Mouse (Mus musculus): ENCODE results near the gene Vmn1r170. TPM values are rescaled to one million over a fixed set of nuclear protein-coding genes. Genes with fewer than 3 reads are reported as not detected.
"Not testable (repeated sequence)": the region's sequence is repeated elsewhere in the genome, so short reads cannot be mapped to it uniquely, and the experiment has no call there.

Gene Vmn1r170
- total RNA-seq (2014; rRNA removed) (not detected in 2 replicates), polyA plus RNA-seq (2015; fragmentation: Nextera tagmentation; extraction: Ambion mirVana) (not detected in 2 replicates)

DNA sequence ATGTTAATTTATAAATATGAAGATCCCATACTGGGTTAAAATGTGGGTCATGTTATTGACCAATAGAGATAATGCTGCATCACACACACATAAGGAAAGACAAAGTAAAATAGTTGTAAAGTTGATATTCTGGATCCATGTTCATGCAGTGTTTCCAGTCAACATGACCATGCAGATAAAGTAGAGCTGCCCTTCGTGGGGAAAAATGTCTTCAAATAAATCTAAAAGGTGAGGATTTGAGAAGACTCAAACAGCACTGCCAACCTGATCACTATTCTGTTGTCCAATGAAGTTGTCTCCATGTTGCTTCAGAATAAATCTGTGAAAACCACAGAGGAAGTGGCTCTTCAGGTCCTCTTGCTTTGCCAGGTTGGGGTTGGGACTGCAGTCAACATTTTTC lies at the start of gene Vmn1r170:
Gene Vmn1r170 (plus strand): TSS at position 301 of the 400 bp plus-strand sequence.
- H3K27ac ChIP-seq (ENCODE audit: low read depth, low read length); H3K27me3 ChIP-seq (ENCODE audit: insufficient read depth, low read length); H3K4me3 ChIP-seq (ENCODE audit: low read depth, low read length); H3K9ac ChIP-seq (replicated peaks; ENCODE audit: low read length, poor library complexity, severe bottlenecking); ATAC-seq (ENCODE audit: low FRiP score); DNase-seq (ENCODE audit: low spot score); H3K36me3 ChIP-seq (ENCODE audit: insufficient read depth, low read length); H3K4me2 ChIP-seq (ENCODE audit: low read depth, low read length, poor library complexity, severe bottlenecking); H3K9me3 ChIP-seq (ENCODE audit: low read length); H3K4me1 ChIP-seq (ENCODE audit: insufficient read depth, low read length): not testable (repeated sequence)
- 33% methylated on average over 1 of the region's 1 CpGs for WGBS

DNA sequence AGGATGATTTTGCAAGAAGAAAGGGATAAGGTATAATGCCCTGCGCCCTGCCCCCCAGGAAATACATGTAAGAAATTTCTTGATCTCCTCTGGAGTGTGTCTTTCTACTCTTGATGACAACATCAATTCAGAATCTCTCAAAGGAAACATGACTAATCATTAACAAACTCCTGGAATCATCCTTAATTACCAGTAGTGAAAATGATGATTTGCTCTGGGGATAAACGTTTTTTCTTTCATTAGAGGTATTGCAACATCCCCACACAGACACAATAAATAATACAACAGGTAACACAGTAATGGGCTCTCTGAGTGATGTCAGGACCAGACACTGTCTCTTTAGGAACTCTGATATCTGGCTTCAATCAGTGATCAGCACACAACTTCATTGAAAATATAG lies 30.7 kb upstream of the Vmn1r170 start, which contains the start of gene Vmn1r169:
Gene Vmn1r169 (plus strand): TSS at position 301 of the 400 bp plus-strand sequence.
- H3K4me2 ChIP-seq (ENCODE audit: low read depth, low read length, poor library complexity, severe bottlenecking); H3K36me3 ChIP-seq (ENCODE audit: insufficient read depth, low read length); H3K9ac ChIP-seq (replicated peaks; ENCODE audit: low read length, poor library complexity, severe bottlenecking); H3K4me3 ChIP-seq (ENCODE audit: low read depth, low read length); H3K27me3 ChIP-seq (ENCODE audit: insufficient read depth, low read length); ATAC-seq (ENCODE audit: low FRiP score); DNase-seq (ENCODE audit: low spot score); H3K9me3 ChIP-seq (ENCODE audit: low read length); H3K4me1 ChIP-seq (ENCODE audit: insufficient read depth, low read length); H3K27ac ChIP-seq (ENCODE audit: low read depth, low read length): not testable (repeated sequence)
- WGBS: 75% methylated on average over 1 of the region's 2 CpGs

DNA sequence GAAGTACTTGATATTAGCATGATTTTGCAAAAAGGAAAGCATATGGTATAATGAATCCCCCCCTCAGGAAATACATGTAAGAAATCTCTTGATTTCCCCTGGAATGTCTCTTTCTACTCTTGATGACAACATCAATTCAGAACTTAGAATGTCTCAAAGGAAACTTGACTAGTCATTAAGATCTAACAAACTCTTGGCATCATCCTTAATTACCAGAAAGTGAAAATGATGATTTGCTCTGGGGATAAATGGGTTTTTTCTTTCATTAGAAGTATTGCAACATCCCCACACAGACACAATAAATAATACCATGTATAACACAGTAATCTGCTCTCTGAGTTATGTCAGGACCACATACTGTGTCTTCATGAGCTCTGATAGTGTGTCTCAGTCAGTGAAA lies 24.4 kb downstream of the Vmn1r170 start, which contains the start of gene Vmn1r171:
Gene Vmn1r171 (plus strand): TSS at position 301 of the 400 bp plus-strand sequence.
- Histone ChIP-seq H3K36me3 (ENCODE audit: insufficient read depth, low read length) (no peaks in the 10 kb centered on the region), H3K27ac (ENCODE audit: low read depth, low read length) (no peak within 1 kb of the TSS), H3K27me3 (ENCODE audit: insufficient read depth, low read length) (no peaks in the 10 kb centered on the region), H3K9me3 (ENCODE audit: low read length) (peaks cover 11% of the 10 kb centered on the region; the same call in 1 of the 2 replicates), H3K4me2 (ENCODE audit: low read depth, low read length, poor library complexity, severe bottlenecking) (no peak within 1 kb of the TSS), H3K4me1 (ENCODE audit: insufficient read depth, low read length) (no peaks in the 10 kb centered on the region), H3K4me3 (ENCODE audit: low read depth, low read length) (no peak within 1 kb of the TSS), H3K9ac (replicated peaks; ENCODE audit: low read length, poor library complexity, severe bottlenecking) (no peak within 1 kb of the TSS)
- DNase-seq (ENCODE audit: low spot score): no peak
- no peak for TF ChIP-seq CTCF (IDR thresholded peaks at IDR 0.05)
- ATAC-seq (ENCODE audit: low FRiP score): no peak

Other genes starting within 250 kb of the Vmn1r170 start
- gene Nlrp5, start 220.3 kb upstream of the Vmn1r170 start, total RNA-seq (2014; rRNA removed): not detected in 2 replicates
- not detected in 2 replicates for gene Nlrp5, start 220.3 kb upstream of the Vmn1r170 start, polyA plus RNA-seq (2015; fragmentation: Nextera tagmentation; extraction: Ambion mirVana)
- not detected in 2 replicates for gene Vmn1r167, start 99.0 kb upstream of the Vmn1r170 start, total RNA-seq (2014; rRNA removed)
- not detected in 2 replicates for gene Vmn1r167, start 99.0 kb upstream of the Vmn1r170 start, polyA plus RNA-seq (2015; fragmentation: Nextera tagmentation; extraction: Ambion mirVana)
- not detected in 2 replicates for gene Vmn1r168, start 66.4 kb upstream of the Vmn1r170 start, total RNA-seq (2014; rRNA removed)
- gene Vmn1r168, start 66.4 kb upstream of the Vmn1r170 start, polyA plus RNA-seq (2015; fragmentation: Nextera tagmentation; extraction: Ambion mirVana): not detected in 2 replicates
- not detected in 2 replicates for gene Vmn1r169, start 30.6 kb upstream of the Vmn1r170 start, total RNA-seq (2014; rRNA removed)
- not detected in 2 replicates for gene Vmn1r169, start 30.6 kb upstream of the Vmn1r170 start, polyA plus RNA-seq (2015; fragmentation: Nextera tagmentation; extraction: Ambion mirVana)
- not detected in 2 replicates for gene Vmn1r171, start 24.5 kb downstream of the Vmn1r170 start, total RNA-seq (2014; rRNA removed)
- gene Vmn1r171, start 24.5 kb downstream of the Vmn1r170 start, polyA plus RNA-seq (2015; fragmentation: Nextera tagmentation; extraction: Ambion mirVana): not detected in 2 replicates
- not detected in 2 replicates for gene Vmn1r172, start 52.1 kb downstream of the Vmn1r170 start, total RNA-seq (2014; rRNA removed)
- gene Vmn1r172, start 52.1 kb downstream of the Vmn1r170 start, polyA plus RNA-seq (2015; fragmentation: Nextera tagmentation; extraction: Ambion mirVana): not detected in 2 replicates
- not detected in 2 replicates for gene Vmn1r173, start 94.5 kb downstream of the Vmn1r170 start, total RNA-seq (2014; rRNA removed)
- not detected in 2 replicates for gene Vmn1r173, start 94.5 kb downstream of the Vmn1r170 start, polyA plus RNA-seq (2015; fragmentation: Nextera tagmentation; extraction: Ambion mirVana)
- gene Vmn1r174, start 146.1 kb downstream of the Vmn1r170 start, total RNA-seq (2014; rRNA removed): not detected in 2 replicates
- not detected in 2 replicates for gene Vmn1r174, start 146.1 kb downstream of the Vmn1r170 start, polyA plus RNA-seq (2015; fragmentation: Nextera tagmentation; extraction: Ambion mirVana)
- not detected in 2 replicates for gene Vmn1r175, start 204.5 kb downstream of the Vmn1r170 start, total RNA-seq (2014; rRNA removed)
- not detected in 2 replicates for gene Vmn1r175, start 204.5 kb downstream of the Vmn1r170 start, polyA plus RNA-seq (2015; fragmentation: Nextera tagmentation; extraction: Ambion mirVana)
- not detected in 2 replicates for gene Vmn1r176, start 231.2 kb downstream of the Vmn1r170 start, total RNA-seq (2014; rRNA removed)
- gene Vmn1r176, start 231.2 kb downstream of the Vmn1r170 start, polyA plus RNA-seq (2015; fragmentation: Nextera tagmentation; extraction: Ambion mirVana): 0.05 TPM in 1 of 2 replicates, not detected in the other